ENCODE assay signal across 1 mouse cellular context in the genomic region with DNA sequence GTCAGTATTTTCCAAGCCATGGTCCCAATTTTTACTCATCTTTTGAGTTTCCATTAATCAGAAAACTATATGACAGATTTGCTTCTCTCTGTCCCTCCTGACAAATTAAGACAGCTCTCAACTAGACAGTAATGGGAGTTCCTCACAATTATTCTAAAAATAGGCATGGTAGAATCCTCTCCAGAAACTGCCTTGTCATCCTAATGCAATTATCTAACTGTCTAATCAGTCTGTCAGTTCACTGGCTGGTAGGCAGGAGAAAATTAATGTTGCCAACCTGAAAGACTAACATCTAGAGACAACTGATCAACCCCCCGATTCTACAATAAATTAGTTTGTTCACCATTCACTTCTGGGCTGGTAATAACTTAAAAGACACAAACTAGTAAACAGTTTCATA.
A peak's percentile ranks its signal among the peaks of the same experiment; 100 is the strongest.
TF ChIP-seq lines count a peak whose summit lies in the region.

No protein-coding gene starts in this region.

TF ChIP-seq in MEL, 35 proteins besides CTCF, POLR2A, EP300 and RAD21 (continued from another document):
- TF ChIP-seq SIN3A (IDR thresholded peaks at IDR 0.05; ENCODE audit: low read length) (0 out of 2 replicates have a peak, but pooled peaks have one; percentile 27), CHD2 (IDR thresholded peaks at IDR 0.05; ENCODE audit: low read length) (no peak), POLR2AphosphoS2 (IDR thresholded peaks at IDR 0.05; ENCODE audit: low read length) (no peak), MYB (IDR thresholded peaks at IDR 0.05; ENCODE audit: low read depth, low read length) (peak; percentile 90), RCOR1 (IDR thresholded peaks at IDR 0.05; ENCODE audit: low read depth, low read length) (0 out of 2 replicates have a peak, but pooled peaks have one; percentile 6), GABPA (IDR thresholded peaks at IDR 0.05; ENCODE audit: low read depth, low read length) (peak; percentile 95), E2F4 (IDR thresholded peaks at IDR 0.05; ENCODE audit: borderline replicate concordance, low read depth, low read length) (no peak), TAL1 (IDR thresholded peaks at IDR 0.05; ENCODE audit: low read length) (no peak), GATA1 (IDR thresholded peaks at IDR 0.05; ENCODE audit: low read depth, low read length) (peak; percentile 82), ZMIZ1 (IDR thresholded peaks at IDR 0.05; ENCODE audit: low read depth, low read length) (no peak), NELFE (IDR thresholded peaks at IDR 0.05; ENCODE audit: low read depth, low read length) (no peak), ZKSCAN1 (IDR thresholded peaks at IDR 0.05; ENCODE audit: low read depth, low read length) (no peak), ZC3H11A (IDR thresholded peaks at IDR 0.05; ENCODE audit: low read depth, low read length) (no peak), BHLHE40 (IDR thresholded peaks at IDR 0.05; ENCODE audit: borderline replicate concordance, low read depth, low read length) (no peak), MAFK (IDR thresholded peaks at IDR 0.05; ENCODE audit: borderline replicate concordance, low read depth, low read length) (peak; percentile 68), JUND (IDR thresholded peaks at IDR 0.05; ENCODE audit: low read depth, low read length) (no peak), ZNF384 (IDR thresholded peaks at IDR 0.05; ENCODE audit: low read depth, low read length) (no peak), SMC3 (IDR thresholded peaks at IDR 0.05; ENCODE audit: low read depth, low read length) (no peak), POLR2AphosphoS5 (IDR thresholded peaks at IDR 0.05; ENCODE audit: borderline replicate concordance, low read depth, low read length) (no peak), CHD1 (IDR thresholded peaks at IDR 0.05; ENCODE audit: low read depth, low read length) (no peak), KAT2A (conservative IDR thresholded peaks at IDR 0.05; ENCODE audit: low read depth, low read length) (no peak), MEF2A (IDR thresholded peaks at IDR 0.05; ENCODE audit: extremely low read depth, insufficient replicate concordance, low read depth, low read length, poor library complexity, severe bottlenecking) (peak; percentile 98), UBTF (IDR thresholded peaks at IDR 0.05; ENCODE audit: borderline replicate concordance, insufficient read depth, low read depth, low read length) (no peak), HCFC1 (IDR thresholded peaks at IDR 0.05; ENCODE audit: low read depth, low read length) (no peak), TBP (IDR thresholded peaks at IDR 0.05; ENCODE audit: low read depth, low read length) (no peak)
